Mouse (Mus musculus) midbrain, embryonic 13.5 days (tissue): ENCODE measurements around the gene Abhd2. TPM values are rescaled to one million over a fixed set of nuclear protein-coding genes. Genes with fewer than 3 reads are reported as not detected.

Source experiments
- ATAC-seq: fragments of 200-750 bp; cut with Nextera tagmentation; 2 replicates; pipeline ENCODE4 v1.8.0; 2017; ENCODE audit warnings: mild to moderate bottlenecking, moderate TSS enrichment, moderate library complexity
- H3K27ac ChIP-seq: fragments of 300-500 bp; sonication (generic); 2 replicates; pipeline ENCODE4 v1.5.1; 2015; ENCODE audit warnings: inconsistent platforms, mild to moderate bottlenecking, moderate library complexity
- H3K27me3 ChIP-seq: fragments of 300-500 bp; sonication (generic); 2 replicates; pipeline ENCODE4 v1.6.1; 2015; ENCODE audit warnings: mild to moderate bottlenecking, inconsistent platforms
- H3K36me3 ChIP-seq: fragments of 300-500 bp; sonication (generic); 2 replicates; pipeline ENCODE4 v1.6.1; 2015; ENCODE audit warnings: mild to moderate bottlenecking, inconsistent platforms
- H3K4me1 ChIP-seq: fragments of 300-500 bp; sonication (generic); replicated peaks from 2 replicates; pipeline ENCODE4 v1.6.1; 2015; ENCODE audit warnings: inconsistent platforms
- H3K4me2 ChIP-seq: fragments of 300-500 bp; sonication (generic); replicated peaks from 2 replicates; pipeline ENCODE4 v1.6.1; 2015; ENCODE audit warnings: moderate library complexity, mild to moderate bottlenecking, inconsistent platforms
- H3K4me3 ChIP-seq: fragments of 300-500 bp; sonication (generic); replicated peaks from 2 replicates; pipeline ENCODE4 v1.5.1; 2015; ENCODE audit warnings: mild to moderate bottlenecking, inconsistent platforms
- H3K9ac ChIP-seq: fragments of 300-500 bp; sonication (generic); replicated peaks from 2 replicates; pipeline ENCODE4 v1.6.1; 2015; ENCODE audit warnings: mild to moderate bottlenecking, inconsistent platforms
- H3K9me3 ChIP-seq: fragments of 300-500 bp; sonication (generic); 2 replicates; pipeline ENCODE4 v1.6.1; 2016; ENCODE audit warnings: mild to moderate bottlenecking, inconsistent platforms
- WGBS: fragments of 180-500 bp; shearing (Covaris S2); methylation state at CpG from one replicate; pipeline ENCODE4 v1.1.7; 2015; 5-methylcytosine and 5-hydroxymethylcytosine counted together
- polyA plus RNA-seq: library from polyadenylated mRNA; unstranded; fragments of >200 nt; fragmentation: Nextera tagmentation; extraction: Ambion mirVana; gene quantifications from 2 replicates; pipeline ENCODE4 v1.2.1, GENCODE M21; 2015

The Abhd2 gene
- polyA plus RNA-seq, 1 experiment from 2014 or later = 16.5 TPM

DNA sequence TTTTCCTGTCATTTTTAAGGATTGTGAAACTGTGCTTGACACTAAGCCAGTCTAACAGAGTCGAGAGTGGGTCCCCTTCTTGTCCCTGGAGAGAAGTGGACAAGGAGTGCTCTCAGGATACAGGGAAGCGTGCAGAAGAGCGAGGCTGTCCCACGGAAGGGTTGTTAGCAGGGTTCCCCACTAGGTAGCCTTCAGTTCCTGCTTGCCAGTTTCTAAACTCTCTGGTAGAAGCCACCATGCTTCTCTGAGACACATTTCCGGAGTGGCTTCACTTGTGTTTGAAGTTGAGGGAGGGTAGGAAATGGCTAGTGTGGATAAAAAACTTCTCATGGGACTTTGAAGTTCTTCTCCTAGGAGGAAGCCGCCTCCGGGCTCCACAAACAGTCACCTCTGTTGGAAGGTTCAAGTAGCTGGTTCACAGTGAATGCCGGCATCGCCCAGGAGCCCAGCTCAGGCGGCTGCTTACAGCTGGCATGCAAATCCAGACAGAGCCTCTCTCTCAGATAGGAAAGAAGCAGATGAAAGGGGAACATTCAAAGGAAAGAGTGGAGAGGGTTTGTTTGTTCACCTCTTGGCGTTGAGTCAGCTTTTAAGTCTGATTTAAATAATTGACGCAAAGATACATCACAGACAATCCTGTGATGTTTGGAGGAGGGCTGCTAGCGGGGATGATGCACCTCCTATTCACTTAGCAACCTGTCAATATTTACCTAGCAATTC, 27.6 kb downstream of the Abhd2 start:
- Histone ChIP-seq H3K4me3 (no peak overlapping the region), H3K9ac (no peak overlapping the region), H3K4me1 (peaks cover 35% of the 10 kb centered on the region), H3K27ac (peak overlapping the region; percentile 74), H3K4me2 (no peak overlapping the region), H3K27me3 (no peaks in the 10 kb centered on the region), H3K36me3 (peaks cover 27% of the 10 kb centered on the region), H3K9me3 (no peaks in the 10 kb centered on the region)
- ATAC-seq = peak; percentile 66
- 52% methylated on average over 13 of the region's 13 CpGs for WGBS

- Histone ChIP-seq H3K4me1 (peaks cover 35% of the 10 kb centered on the region), H3K9ac (no peak overlapping the region), H3K27me3 (no peaks in the 10 kb centered on the region), H3K27ac (peak overlapping the region; percentile 74; the same call in 1 of the 2 replicates), H3K9me3 (no peaks in the 10 kb centered on the region), H3K4me2 (no peak overlapping the region), H3K4me3 (no peak overlapping the region), H3K36me3 (peaks cover 19% of the 10 kb centered on the region)
- ATAC-seq = no peak
- 93% methylated on average over 6 of the region's 6 CpGs for WGBS
Measured at GRCm38 (mm10) chr7:79302145-79302544, 29.1 kb downstream of the Abhd2 start.

- no peak for ATAC-seq
- 95% methylated on average over 2 of the region's 2 CpGs for WGBS
- no peaks in the 10 kb centered on the region for H3K27me3 ChIP-seq
- no peak overlapping the region for H3K4me3 ChIP-seq
- H3K4me2 ChIP-seq = no peak overlapping the region
- H3K27ac ChIP-seq = no peak overlapping the region
- no peaks in the 10 kb centered on the region for H3K9me3 ChIP-seq
- H3K4me1 ChIP-seq = peaks cover 35% of the 10 kb centered on the region
- H3K9ac ChIP-seq = no peak overlapping the region
- H3K36me3 ChIP-seq = peaks cover 18% of the 10 kb centered on the region
Measured at GRCm38 (mm10) chr7:79302586-79302985, 29.6 kb downstream of the Abhd2 start.

DNA sequence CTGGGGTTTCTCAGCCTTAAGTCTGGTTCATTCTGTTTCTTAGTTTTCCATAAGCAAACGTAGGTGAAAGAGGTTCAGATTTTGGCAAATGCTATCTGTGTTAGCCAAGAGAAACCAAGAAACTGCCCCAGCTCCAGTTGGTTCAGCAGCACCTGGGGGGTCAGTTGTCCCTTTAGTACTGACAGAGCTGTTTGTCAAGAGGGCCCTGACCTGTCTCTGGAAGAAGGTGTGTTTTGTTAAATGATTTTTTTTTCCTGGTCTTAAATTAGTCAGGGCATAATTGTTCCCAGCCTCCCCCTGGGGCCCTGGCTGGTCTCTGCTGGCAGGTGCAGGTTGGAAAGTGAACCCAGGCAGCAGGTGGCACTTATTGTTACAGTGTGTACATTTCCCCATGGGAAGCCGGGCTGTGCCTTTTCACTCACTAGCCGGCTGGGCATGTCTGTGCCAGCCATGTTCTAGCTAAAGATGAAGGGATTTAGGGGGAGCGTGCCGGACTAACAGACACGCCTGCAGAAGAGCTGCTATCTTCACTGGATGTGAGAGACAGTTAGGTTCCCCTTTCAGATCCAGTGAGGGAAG, 30.3 kb downstream of the Abhd2 start:
- Histone ChIP-seq H3K4me1 (peaks cover 36% of the 10 kb centered on the region), H3K36me3 (peaks cover 11% of the 10 kb centered on the region), H3K27me3 (no peaks in the 10 kb centered on the region), H3K4me2 (no peak overlapping the region), H3K27ac (0 out of 2 replicates have a peak overlapping the region, but pooled peaks have one; percentile 1), H3K9ac (no peak overlapping the region), H3K4me3 (no peak overlapping the region), H3K9me3 (no peaks in the 10 kb centered on the region)
- 65% methylated on average over 6 of the region's 6 CpGs for WGBS
- no peak; the same call in 1 of the 2 replicates for ATAC-seq

GRCm38 (mm10) chr7:79308455-79309030, 35.5 kb downstream of the Abhd2 start:
- WGBS = 75% methylated on average over 8 of the region's 8 CpGs
- no peak for ATAC-seq
- Histone ChIP-seq H3K36me3 (peaks cover 2% of the 10 kb centered on the region; the same call in 1 of the 2 replicates), H3K4me3 (no peak overlapping the region), H3K9ac (no peak overlapping the region), H3K4me1 (peaks cover 52% of the 10 kb centered on the region), H3K4me2 (no peak overlapping the region), H3K27me3 (no peaks in the 10 kb centered on the region), H3K9me3 (no peaks in the 10 kb centered on the region), H3K27ac (peak overlapping the region; percentile 78)

DNA sequence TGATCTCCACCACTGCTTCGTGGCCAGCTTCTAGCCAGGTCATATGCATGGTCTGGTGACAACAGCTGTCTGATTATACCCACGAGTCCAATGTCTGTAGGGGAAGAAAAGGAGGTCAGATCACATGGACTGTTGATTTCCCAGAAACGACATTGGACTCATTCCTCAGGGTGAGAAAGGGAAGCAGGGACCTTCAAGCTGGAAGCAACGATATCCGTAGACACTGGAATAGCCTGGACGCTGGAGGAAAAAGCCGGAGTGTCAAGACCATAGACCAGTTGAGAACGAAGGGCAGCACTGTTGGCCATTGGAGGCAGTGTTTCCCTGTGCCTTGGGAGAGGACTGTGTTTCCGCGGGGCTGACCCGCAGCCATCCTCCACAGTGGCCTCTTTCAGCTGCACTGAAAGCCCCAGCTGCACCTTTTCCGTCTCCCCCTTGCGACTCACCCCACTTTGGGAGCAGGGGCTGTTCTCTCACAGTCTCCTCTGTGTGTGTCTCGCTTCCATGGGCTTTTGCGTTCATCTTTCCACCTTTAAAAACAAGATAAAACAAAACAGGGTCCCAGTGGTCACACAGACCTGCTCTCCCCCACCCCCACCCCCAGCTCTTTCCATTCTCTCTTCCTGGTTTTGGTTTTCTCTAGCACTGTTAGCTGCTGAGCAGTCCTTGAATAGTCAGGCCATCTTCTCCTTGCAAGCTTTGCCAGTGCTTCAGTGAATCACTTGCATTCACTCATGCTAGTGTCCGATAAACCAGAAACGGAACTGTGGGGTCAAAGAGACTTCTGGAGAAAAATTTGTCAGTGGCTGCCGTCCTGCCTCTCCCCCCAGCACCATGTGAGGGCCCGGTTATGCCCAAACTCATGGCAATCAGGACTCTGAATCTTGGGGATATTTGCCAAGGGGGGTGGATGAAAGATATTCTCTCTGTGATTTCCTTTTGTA, 36.5 kb downstream of the Abhd2 start:
- H3K27ac ChIP-seq = peak overlapping the region; percentile 78
- H3K9ac ChIP-seq = peak overlapping the region; percentile 25; the same call in 1 of the 2 replicates
- H3K27me3 ChIP-seq = no peaks in the 10 kb centered on the region
- peaks cover 2% of the 10 kb centered on the region; the same call in 1 of the 2 replicates for H3K36me3 ChIP-seq
- no peak overlapping the region for H3K4me3 ChIP-seq
- H3K4me1 ChIP-seq = peaks cover 59% of the 10 kb centered on the region
- no peak for ATAC-seq
- H3K9me3 ChIP-seq = no peaks in the 10 kb centered on the region
- WGBS = 44% methylated on average over 19 of the region's 19 CpGs
- H3K4me2 ChIP-seq = peak overlapping the region; percentile 7; the same call in 1 of the 2 replicates

- 6% methylated on average over 1 of the region's 1 CpGs for WGBS
- no peaks in the 10 kb centered on the region for H3K9me3 ChIP-seq
- H3K27me3 ChIP-seq = no peaks in the 10 kb centered on the region
- no peak for ATAC-seq
- no peak overlapping the region for H3K9ac ChIP-seq
- peaks cover 2% of the 10 kb centered on the region; the same call in 1 of the 2 replicates for H3K36me3 ChIP-seq
- peaks cover 65% of the 10 kb centered on the region for H3K4me1 ChIP-seq
- peak overlapping the region; percentile 78 for H3K27ac ChIP-seq
- no peak overlapping the region for H3K4me3 ChIP-seq
- H3K4me2 ChIP-seq = no peak overlapping the region
Measured at GRCm38 (mm10) chr7:79310191-79310555, 37.2 kb downstream of the Abhd2 start.

DNA sequence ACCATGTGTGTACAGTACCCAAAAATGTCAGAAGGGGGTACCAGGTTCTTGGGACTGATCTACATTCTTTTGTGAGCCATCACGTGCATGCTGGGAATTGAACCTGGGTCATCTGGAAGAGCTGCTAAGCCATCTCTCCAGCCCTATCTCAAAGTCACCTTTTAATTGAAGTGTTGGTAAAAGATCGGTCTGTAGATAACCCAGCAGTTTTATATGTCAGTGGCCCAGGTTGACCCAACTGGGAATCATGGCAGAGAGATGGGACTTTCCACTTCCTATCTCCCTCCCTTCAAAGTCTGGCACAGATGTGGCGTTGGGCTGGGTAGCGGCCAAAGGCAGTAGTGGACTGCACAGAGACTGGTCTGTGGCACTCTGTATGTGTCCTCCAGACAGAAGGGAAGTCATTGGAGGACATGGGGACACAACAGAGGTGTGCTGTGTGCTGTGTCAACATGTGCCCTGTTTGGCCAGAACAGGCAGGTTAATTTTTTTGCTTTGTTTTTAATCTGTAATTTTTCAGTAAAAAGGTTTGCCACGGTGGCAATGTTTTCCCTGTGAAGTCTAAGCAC, 38.5 kb downstream of the Abhd2 start:
- no peaks in the 10 kb centered on the region for H3K27me3 ChIP-seq
- H3K9me3 ChIP-seq = no peaks in the 10 kb centered on the region
- H3K27ac ChIP-seq = peak overlapping the region; percentile 78; the same call in 1 of the 2 replicates
- no peak for ATAC-seq
- H3K4me1 ChIP-seq = peaks cover 79% of the 10 kb centered on the region
- H3K9ac ChIP-seq = no peak overlapping the region
- 96% methylated on average over 5 of the region's 5 CpGs for WGBS
- no peak overlapping the region for H3K4me2 ChIP-seq
- H3K4me3 ChIP-seq = no peak overlapping the region
- H3K36me3 ChIP-seq = peaks cover 2% of the 10 kb centered on the region; the same call in 1 of the 2 replicates

DNA sequence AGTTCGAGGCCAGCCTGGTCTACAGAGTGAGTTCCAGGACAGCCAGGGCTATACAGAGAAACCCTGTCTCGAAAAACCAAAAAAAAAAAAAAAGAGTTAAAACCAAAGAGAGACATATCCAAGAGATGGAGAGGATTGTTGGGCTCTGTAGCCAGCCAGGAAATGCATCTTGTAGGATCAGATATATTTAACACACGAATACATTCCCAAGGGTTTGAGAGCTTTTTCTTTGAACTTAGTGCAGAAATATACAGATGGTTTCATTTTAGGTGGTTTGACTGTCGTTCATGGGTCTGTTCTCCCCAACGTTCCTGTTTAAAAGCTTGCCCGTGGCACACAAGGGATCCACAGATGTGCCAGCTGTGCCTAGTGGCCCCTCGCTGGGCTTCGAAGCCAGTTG, 39.2 kb downstream of the Abhd2 start:
- no peak overlapping the region for H3K4me2 ChIP-seq
- peak overlapping the region; percentile 36 for H3K27ac ChIP-seq
- no peak for ATAC-seq
- no peak overlapping the region for H3K9ac ChIP-seq
- H3K4me3 ChIP-seq = no peak overlapping the region
- no peaks in the 10 kb centered on the region for H3K27me3 ChIP-seq
- WGBS = 80% methylated on average over 8 of the region's 8 CpGs
- peaks cover 2% of the 10 kb centered on the region; the same call in 1 of the 2 replicates for H3K36me3 ChIP-seq
- peaks cover 84% of the 10 kb centered on the region for H3K4me1 ChIP-seq
- no peaks in the 10 kb centered on the region for H3K9me3 ChIP-seq

GRCm38 (mm10) chr7:79313519-79314059, 40.6 kb downstream of the Abhd2 start:
- no peak for ATAC-seq
- no peaks in the 10 kb centered on the region for H3K9me3 ChIP-seq
- H3K4me1 ChIP-seq = peaks cover 89% of the 10 kb centered on the region
- no peak overlapping the region for H3K4me2 ChIP-seq
- no peak overlapping the region for H3K4me3 ChIP-seq
- no peaks in the 10 kb centered on the region for H3K36me3 ChIP-seq
- no peak overlapping the region for H3K9ac ChIP-seq
- WGBS = 79% methylated on average over 12 of the region's 12 CpGs
- H3K27ac ChIP-seq = peak overlapping the region; percentile 49
- H3K27me3 ChIP-seq = no peaks in the 10 kb centered on the region

DNA sequence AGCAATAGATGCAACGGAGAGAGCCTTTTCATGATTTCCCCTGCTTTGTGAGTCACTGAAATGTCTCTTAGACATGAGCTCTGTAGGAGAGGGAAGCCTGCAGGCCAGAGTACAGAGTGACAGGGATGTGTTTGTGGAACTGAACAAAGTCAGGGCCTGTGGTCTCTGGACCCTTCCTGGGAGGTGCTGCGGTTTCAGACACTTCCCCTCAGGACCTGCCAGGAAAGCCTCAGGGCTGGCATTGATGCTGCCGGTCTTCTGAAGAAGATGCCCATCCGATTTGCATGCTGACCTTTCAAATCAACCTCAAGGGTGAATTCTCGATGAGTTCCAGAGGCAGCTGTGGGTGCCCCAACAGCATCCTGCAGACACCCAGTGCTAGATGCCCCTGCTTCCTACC, 41.5 kb downstream of the Abhd2 start:
- Histone ChIP-seq H3K9me3 (no peaks in the 10 kb centered on the region), H3K9ac (no peak overlapping the region; the same call in 1 of the 2 replicates), H3K4me1 (peaks cover 81% of the 10 kb centered on the region), H3K36me3 (no peaks in the 10 kb centered on the region), H3K4me3 (no peak overlapping the region), H3K27ac (peak overlapping the region; percentile 12; the same call in 1 of the 2 replicates), H3K27me3 (no peaks in the 10 kb centered on the region), H3K4me2 (no peak overlapping the region)
- WGBS = 55% methylated on average over 5 of the region's 5 CpGs
- no peak for ATAC-seq
